Mouse (Mus musculus) spleen, adult 10 weeks (tissue): Measurements from ENCODE around the gene Kdm2b. TPM values are rescaled to one million over a fixed set of nuclear protein-coding genes. Genes with fewer than 3 reads are reported as not detected.

Experiments
- polyA plus RNA-seq: library from polyadenylated mRNA; stranded (reverse); fragments of 350-450 nt; fragmentation: Illumina TruSeq; extraction: RNeasy Lipid Tissue Mini Kit (QIAGEN cat#74804); gene quantifications from one replicate; pipeline ENCODE4 v1.2.3, GENCODE M21; 2015; ENCODE audit warnings: low replicate concordance; ENCODE audit not compliant: insufficient read depth

Kdm2b gene
- 37.9 TPM for polyA plus RNA-seq

GRCm38 (mm10) chr5:122989551-122990330 lies at the start of gene Kdm2b:
Gene Kdm2b (minus strand): TSS chr5:122989823.

GRCm38 (mm10) chr5:123014753-123015701 lies 25.4 kb upstream of the Kdm2b start, which contains the start of gene Orai1:
Gene Orai1 (plus strand): TSS chr5:123015074.

GRCm38 (mm10) chr5:122849521-122850318 lies 139.9 kb downstream of the Kdm2b start, which contains the start of gene Rnf34:
Gene Rnf34 (plus strand): TSS chr5:122850048.

GRCm38 (mm10) chr5:122820777-122821523 lies 168.7 kb downstream of the Kdm2b start, which contains the start of gene Anapc5:
Gene Anapc5 (minus strand): TSS chr5:122821339.

Other genes with a start within 250 kb of the Kdm2b start
- gene Camkk2, start 210.4 kb downstream of the Kdm2b start, polyA plus RNA-seq = 24.7 TPM
- gene Anapc5, start 168.5 kb downstream of the Kdm2b start, polyA plus RNA-seq = 238 TPM
- 28.8 TPM for gene Rnf34, start 139.8 kb downstream of the Kdm2b start, polyA plus RNA-seq
- gene Orai1, start 25.3 kb upstream of the Kdm2b start, polyA plus RNA-seq = 5.3 TPM
- gene Morn3, start 57.2 kb upstream of the Kdm2b start, polyA plus RNA-seq = not detected
- 8.3 TPM for gene Tmem120b, start 78.6 kb upstream of the Kdm2b start, polyA plus RNA-seq
- 49.0 TPM for gene Rhof, start 142.9 kb upstream of the Kdm2b start, polyA plus RNA-seq
- gene Setd1b, start 152.4 kb upstream of the Kdm2b start, polyA plus RNA-seq = 16.1 TPM
- 8.7 TPM for gene Psmd9, start 179.6 kb upstream of the Kdm2b start, polyA plus RNA-seq
- not detected for gene Hpd, start 192.9 kb upstream of the Kdm2b start, polyA plus RNA-seq